ENCODE assay signal across 8 mouse cellular contexts in the genomic region with DNA sequence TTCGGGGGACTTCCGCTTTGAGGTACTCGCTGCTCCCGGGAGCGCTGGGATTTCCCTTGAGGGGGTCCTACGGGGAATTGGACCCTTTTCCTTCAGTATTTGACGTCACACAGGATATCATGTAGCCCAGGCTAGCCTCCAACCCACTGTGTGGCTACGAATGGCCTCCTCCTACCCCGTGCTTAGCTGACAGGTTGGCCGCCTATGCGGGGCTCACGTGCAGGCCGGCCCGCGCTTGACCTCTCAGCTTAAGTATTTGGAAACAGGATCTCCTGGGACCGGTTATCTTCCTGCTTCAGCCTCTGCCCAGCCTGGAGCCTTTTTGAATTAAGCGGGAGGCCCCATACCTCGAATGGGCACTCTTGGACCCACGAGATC. TPM values are rescaled to one million over a fixed set of nuclear protein-coding genes. Genes with fewer than 3 reads are reported as not detected.
DNase-seq lines count a peak whose midpoint lies in the region; ATAC-seq and TF ChIP-seq lines count a peak whose summit lies in the region.

No protein-coding gene starts in this region.

- H3K36me3 ChIP-seq in kidney, adult 2 months (ENCODE audit: control insufficient read depth, insufficient read depth, low read length) = no peaks in the 10 kb centered on the region
- H3K36me3 ChIP-seq in hindbrain, embryonic 14.5 days (replicated peaks; ENCODE audit: control insufficient read depth, insufficient read depth) = peaks cover 30% of the 10 kb centered on the region
- H3K36me3 ChIP-seq in midbrain, embryonic 13.5 days = peaks cover 35% of the 10 kb centered on the region

- peak; percentile 14; the same call in 1 of the 2 replicates for ATAC-seq in hindbrain, embryonic 14.5 days (ENCODE audit: low FRiP score)
- peak; percentile 38 for ATAC-seq in midbrain, embryonic 13.5 days
- no peak for ATAC-seq in activated CD4-positive, CD25-positive, alpha-beta regulatory T cell, adult 4 months

- peak overlapping the region; percentile 92 for H3K4me3 ChIP-seq in kidney, adult 2 months (ENCODE audit: insufficient read depth, low read depth, low read length)
- peak overlapping the region; percentile 83 for H3K4me3 ChIP-seq in bone marrow, adult 2 months (replicated peaks; ENCODE audit: control insufficient read depth, low read depth, low read length)
- H3K4me3 ChIP-seq in hindbrain, embryonic 14.5 days (replicated peaks; ENCODE audit: low read length) = peak overlapping the region; percentile 85
- H3K4me3 ChIP-seq in midbrain, embryonic 13.5 days (replicated peaks) = peak overlapping the region; percentile 96

- H3K4me1 ChIP-seq in kidney, adult 2 months (ENCODE audit: control insufficient read depth, insufficient read depth, low read length) = peaks cover 10% of the 10 kb centered on the region; the same call in 1 of the 2 replicates
- H3K4me1 ChIP-seq in bone marrow, adult 2 months (ENCODE audit: control insufficient read depth, insufficient read depth, low read length) = peaks cover 4% of the 10 kb centered on the region
- peaks cover 10% of the 10 kb centered on the region for H3K4me1 ChIP-seq in hindbrain, embryonic 14.5 days (replicated peaks; ENCODE audit: control insufficient read depth, insufficient read depth, low read length)
- H3K4me1 ChIP-seq in midbrain, embryonic 13.5 days (replicated peaks) = peaks cover 19% of the 10 kb centered on the region

- peak overlapping the region; percentile 83 for H3K9ac ChIP-seq in hindbrain, embryonic 14.5 days
- H3K9ac ChIP-seq in midbrain, embryonic 13.5 days (replicated peaks) = peak overlapping the region; percentile 87

- H3K27me3 ChIP-seq in kidney, adult 2 months (replicated peaks; ENCODE audit: control insufficient read depth, insufficient read depth, low read length) = no peaks in the 10 kb centered on the region
- H3K27me3 ChIP-seq in hindbrain, embryonic 14.5 days (ENCODE audit: control insufficient read depth, insufficient read depth, low read length) = no peaks in the 10 kb centered on the region
- H3K27me3 ChIP-seq in midbrain, embryonic 13.5 days = no peaks in the 10 kb centered on the region

- no peak for DNase-seq in kidney, adult 2 months
- DNase-seq in kidney, adult 9 months = no peak
- DNase-seq in hindbrain, embryonic 14.5 days (ENCODE audit: low spot score) = no peak
- DNase-seq in Muller cell, postnatal 12 days (ENCODE audit: inconsistent ontology term) = no peak
- DNase-seq in left cerebral cortex, adult 8-10 months (ENCODE audit: low spot score in 2 of 2) = no peak

- whole genome bisulfite sequencing in kidney, adult 2 months = under 1% methylated on average over 19 of the region's 19 CpGs
- under 1% methylated on average over 19 of the region's 19 CpGs for WGBS in bone marrow, adult 2 months
- WGBS in hindbrain, embryonic 14.5 days = 1% methylated on average over 19 of the region's 19 CpGs
- WGBS in midbrain, embryonic 13.5 days = under 1% methylated on average over 19 of the region's 19 CpGs

- H3K4me2 ChIP-seq in hindbrain, embryonic 14.5 days (replicated peaks) = peak overlapping the region; percentile 64
- peak overlapping the region; percentile 76 for H3K4me2 ChIP-seq in midbrain, embryonic 13.5 days (replicated peaks)

- peak overlapping the region; percentile 52; the same call in 1 of the 2 replicates for H3K27ac ChIP-seq in kidney, adult 2 months (ENCODE audit: insufficient read depth, low read depth, low read length)
- H3K27ac ChIP-seq in bone marrow, adult 2 months (ENCODE audit: control insufficient read depth, insufficient read depth, low read depth, low read length, poor library complexity) = peak overlapping the region; percentile 54
- peak overlapping the region; percentile 86 for H3K27ac ChIP-seq in hindbrain, embryonic 14.5 days
- peak overlapping the region; percentile 85 for H3K27ac ChIP-seq in midbrain, embryonic 13.5 days

- no peaks in the 10 kb centered on the region for H3K9me3 ChIP-seq in hindbrain, embryonic 14.5 days (ENCODE audit: control insufficient read depth, low read length)
- no peaks in the 10 kb centered on the region for H3K9me3 ChIP-seq in midbrain, embryonic 13.5 days

- TF ChIP-seq POLR2A in kidney, adult 2 months (IDR thresholded peaks at IDR 0.05; ENCODE audit: low read depth, low read length) = no peak
- no peak for TF ChIP-seq POLR2A in bone marrow, adult 2 months (IDR thresholded peaks at IDR 0.05; ENCODE audit: borderline replicate concordance, control insufficient read depth, low read depth, low read length)

- no peak for TF ChIP-seq CTCF in kidney, adult 2 months (conservative IDR thresholded peaks at IDR 0.05; ENCODE audit: insufficient read depth, insufficient read length, low read depth, low read length)
- no peak for TF ChIP-seq CTCF in bone marrow, adult 2 months (IDR thresholded peaks at IDR 0.05; ENCODE audit: control insufficient read depth, insufficient read depth, low read length)

RNA-seq across cellular contexts. Expression of a gene that starts 0.3 kb away (rescaled TPM):
- 2.1 and 2.3 TPM in 2 replicates for polyA plus RNA-seq in kidney, adult 2 months (2012; rRNA removed)
- polyA plus RNA-seq in bone marrow, adult 2 months (2011; ENCODE audit: insufficient read depth, insufficient read length, low replicate concordance, missing spikeins) = 3.4 and 4.3 TPM in 2 replicates
- 5.5 and 5.7 TPM in 2 replicates for polyA plus RNA-seq in hindbrain, embryonic 14.5 days (2014; fragmentation: Nextera tagmentation; extraction: Ambion mirVana)
- 6.9 and 7.2 TPM in 2 replicates for polyA plus RNA-seq in midbrain, embryonic 13.5 days (2015; fragmentation: Nextera tagmentation; extraction: Ambion mirVana)
- 1 to 10 TPM; 1.1 to 1.2 TPM for polyA plus RNA-seq in activated CD4-positive, CD25-positive, alpha-beta regulatory T cell, adult 4 months (2017; shearing (Covaris generic))
- total RNA-seq in left cerebral cortex, adult 8-10 months (2022) = 1 to 10 TPM; 2.0 to 5.2 (median 4.0) TPM

RNA-seq across cellular contexts. Expression of a gene that starts 0.4 kb away (rescaled TPM):
- polyA plus RNA-seq in kidney, adult 2 months (2012; rRNA removed) = 60.6 and 79.8 TPM in 2 replicates
- 14.6 and 23.0 TPM in 2 replicates for polyA plus RNA-seq in bone marrow, adult 2 months (2011; ENCODE audit: insufficient read depth, insufficient read length, low replicate concordance, missing spikeins)
- polyA plus RNA-seq in hindbrain, embryonic 14.5 days (2014; fragmentation: Nextera tagmentation; extraction: Ambion mirVana) = 68.9 TPM in 2 replicates
- polyA plus RNA-seq in midbrain, embryonic 13.5 days (2015; fragmentation: Nextera tagmentation; extraction: Ambion mirVana) = 73.5 TPM in 2 replicates
- polyA plus RNA-seq in activated CD4-positive, CD25-positive, alpha-beta regulatory T cell, adult 4 months (2017; shearing (Covaris generic)) = 10 to 100 TPM; 12.7 to 13.7 TPM
- 10 to 100 TPM; 81.4 to 89.7 (median 85.5) TPM for total RNA-seq in left cerebral cortex, adult 8-10 months (2022)

RNA-seq across cellular contexts. Expression of a gene that starts 4.2 kb away (rescaled TPM):
- 1.0 and 2.8 TPM in 2 replicates for polyA plus RNA-seq in kidney, adult 2 months (2012; rRNA removed)
- polyA plus RNA-seq in bone marrow, adult 2 months (2011; ENCODE audit: insufficient read depth, insufficient read length, low replicate concordance, missing spikeins) = not detected in 2 replicates
- 1.9 and 2.2 TPM in 2 replicates for polyA plus RNA-seq in hindbrain, embryonic 14.5 days (2014; fragmentation: Nextera tagmentation; extraction: Ambion mirVana)
- 1.2 and 2.1 TPM in 2 replicates for polyA plus RNA-seq in midbrain, embryonic 13.5 days (2015; fragmentation: Nextera tagmentation; extraction: Ambion mirVana)
- polyA plus RNA-seq in activated CD4-positive, CD25-positive, alpha-beta regulatory T cell, adult 4 months (2017; shearing (Covaris generic)) = 1 to 10 TPM in 1 of 2 experiments, not detected in 1; 1.4 TPM
- total RNA-seq in left cerebral cortex, adult 8-10 months (2022) = 1 to 10 TPM; 2.5 to 3.3 (median 2.6) TPM

RNA-seq across cellular contexts. Expression of a gene that starts 6.3 kb away (rescaled TPM):
- 41.1 and 49.8 TPM in 2 replicates for polyA plus RNA-seq in kidney, adult 2 months (2012; rRNA removed)
- polyA plus RNA-seq in bone marrow, adult 2 months (2011; ENCODE audit: insufficient read depth, insufficient read length, low replicate concordance, missing spikeins) = 126 and 131 TPM in 2 replicates
- 119 and 125 TPM in 2 replicates for polyA plus RNA-seq in hindbrain, embryonic 14.5 days (2014; fragmentation: Nextera tagmentation; extraction: Ambion mirVana)
- polyA plus RNA-seq in midbrain, embryonic 13.5 days (2015; fragmentation: Nextera tagmentation; extraction: Ambion mirVana) = 127 and 133 TPM in 2 replicates
- 10 to 100 TPM; 19.3 to 20.1 TPM for polyA plus RNA-seq in activated CD4-positive, CD25-positive, alpha-beta regulatory T cell, adult 4 months (2017; shearing (Covaris generic))
- total RNA-seq in left cerebral cortex, adult 8-10 months (2022) = 10 to 100 TPM; 66.8 to 73.4 (median 70.6) TPM

RNA-seq across cellular contexts. Expression of a gene that starts 8.3 kb away (rescaled TPM):
- 693 and 694 TPM in 2 replicates for polyA plus RNA-seq in kidney, adult 2 months (2012; rRNA removed)
- polyA plus RNA-seq in bone marrow, adult 2 months (2011; ENCODE audit: insufficient read depth, insufficient read length, low replicate concordance, missing spikeins) = 7.9 and 18.0 TPM in 2 replicates
- 0.84 and 1.3 TPM in 2 replicates for polyA plus RNA-seq in hindbrain, embryonic 14.5 days (2014; fragmentation: Nextera tagmentation; extraction: Ambion mirVana)
- polyA plus RNA-seq in midbrain, embryonic 13.5 days (2015; fragmentation: Nextera tagmentation; extraction: Ambion mirVana) = 1.4 and 1.9 TPM in 2 replicates
- polyA plus RNA-seq in activated CD4-positive, CD25-positive, alpha-beta regulatory T cell, adult 4 months (2017; shearing (Covaris generic)) = 10 to 100 TPM in 1 of 2 experiments, 1 to 10 TPM in 1; 7.3 to 13.3 TPM
- total RNA-seq in left cerebral cortex, adult 8-10 months (2022) = 1 to 10 TPM in 2 of 4 experiments, under 1 TPM in 2; 0.50 to 1.6 (median 0.84) TPM
